Mouse (Mus musculus): ENCODE data around the gene Ubb. TPM values are rescaled to one million over a fixed set of nuclear protein-coding genes. Genes with fewer than 3 reads are reported as not detected.
A peak's percentile ranks its signal among the peaks of the same experiment; 100 is the strongest.
"Not testable (repeated sequence)": the region's sequence is repeated elsewhere in the genome, so short reads cannot be mapped to it uniquely, and the experiment has no call there.

Gene Ubb
- total RNA-seq (2015; ENCODE audit: low replicate concordance) (1,189 and 1,264 TPM in 2 replicates), total RNA-seq (2017; ENCODE audit: low replicate concordance) (1,425 and 1,690 TPM in 2 replicates)

- ATAC-seq (replicated peaks; ENCODE audit: low FRiP score, poor library complexity, severe bottlenecking) = peak; percentile 81
These were observed at the start of gene Ubb for GRCm38 (mm10) chr11:62550727-62551225. Gene Ubb (plus strand): TSS chr11:62551171.

- ATAC-seq (replicated peaks; ENCODE audit: low FRiP score, poor library complexity, severe bottlenecking) = no peak
These were observed 43.3 kb upstream of the Ubb start for GRCm38 (mm10) chr11:62507683-62508082.

- ATAC-seq (replicated peaks; ENCODE audit: low FRiP score, poor library complexity, severe bottlenecking) = not testable (repeated sequence)
These were observed 42.6 kb upstream of the Ubb start for GRCm38 (mm10) chr11:62508365-62508764.

GRCm38 (mm10) chr11:62508816-62509215 is 42.2 kb upstream of the Ubb start:
- not testable (repeated sequence) for ATAC-seq (replicated peaks; ENCODE audit: low FRiP score, poor library complexity, severe bottlenecking)

- ATAC-seq (replicated peaks; ENCODE audit: low FRiP score, poor library complexity, severe bottlenecking) = no peak
These were observed 41.4 kb upstream of the Ubb start for GRCm38 (mm10) chr11:62509571-62509970.

GRCm38 (mm10) chr11:62510956-62511355 is 40.0 kb upstream of the Ubb start:
- no peak for ATAC-seq (replicated peaks; ENCODE audit: low FRiP score, poor library complexity, severe bottlenecking)

- 0 out of 2 replicates have a peak, but pooled peaks have one; percentile 22 for ATAC-seq (replicated peaks; ENCODE audit: low FRiP score, poor library complexity, severe bottlenecking)
These were observed 39.3 kb upstream of the Ubb start for GRCm38 (mm10) chr11:62511444-62512202.

- no peak for ATAC-seq (replicated peaks; ENCODE audit: low FRiP score, poor library complexity, severe bottlenecking)
These were observed 38.4 kb upstream of the Ubb start for GRCm38 (mm10) chr11:62512529-62513080.

- ATAC-seq (replicated peaks; ENCODE audit: low FRiP score, poor library complexity, severe bottlenecking) = no peak
These were observed 37.7 kb upstream of the Ubb start for GRCm38 (mm10) chr11:62513311-62513710.

GRCm38 (mm10) chr11:62518991-62519390 is 32.0 kb upstream of the Ubb start:
- no peak for ATAC-seq (replicated peaks; ENCODE audit: low FRiP score, poor library complexity, severe bottlenecking)

GRCm38 (mm10) chr11:62522283-62522682 is 28.7 kb upstream of the Ubb start:
- ATAC-seq (replicated peaks; ENCODE audit: low FRiP score, poor library complexity, severe bottlenecking) = no peak

- ATAC-seq (replicated peaks; ENCODE audit: low FRiP score, poor library complexity, severe bottlenecking) = no peak
These were observed 13.9 kb upstream of the Ubb start for GRCm38 (mm10) chr11:62537089-62537488.

GRCm38 (mm10) chr11:62537590-62537989 is 13.4 kb upstream of the Ubb start:
- no peak for ATAC-seq (replicated peaks; ENCODE audit: low FRiP score, poor library complexity, severe bottlenecking)

- ATAC-seq (replicated peaks; ENCODE audit: low FRiP score, poor library complexity, severe bottlenecking) = peak; percentile 77
These were observed 12.5 kb upstream of the Ubb start for GRCm38 (mm10) chr11:62538321-62539088.

GRCm38 (mm10) chr11:62539089-62539890 is 11.7 kb upstream of the Ubb start, which contains the start of gene Cenpv:
Gene Cenpv (minus strand): TSS chr11:62539261.
- peak; percentile 71; the same call in 1 of the 2 replicates for ATAC-seq (replicated peaks; ENCODE audit: low FRiP score, poor library complexity, severe bottlenecking)

- ATAC-seq (replicated peaks; ENCODE audit: low FRiP score, poor library complexity, severe bottlenecking) = no peak
These were observed 10.8 kb upstream of the Ubb start for GRCm38 (mm10) chr11:62540167-62540566.

GRCm38 (mm10) chr11:62540969-62541368 is 10.0 kb upstream of the Ubb start:
- ATAC-seq (replicated peaks; ENCODE audit: low FRiP score, poor library complexity, severe bottlenecking) = no peak

- no peak for ATAC-seq (replicated peaks; ENCODE audit: low FRiP score, poor library complexity, severe bottlenecking)
These were observed 9.4 kb upstream of the Ubb start for GRCm38 (mm10) chr11:62541581-62541980.

- ATAC-seq (replicated peaks; ENCODE audit: low FRiP score, poor library complexity, severe bottlenecking) = no peak
These were observed 7.0 kb upstream of the Ubb start for GRCm38 (mm10) chr11:62543991-62544390.

All from erythroblast, adult 5-6 weeks (primary cell).